Mouse (Mus musculus) G1E (cell line): Measurements from ENCODE around the gene Mtmr12. TPM values are rescaled to one million over a fixed set of nuclear protein-coding genes. Genes with fewer than 3 reads are reported as not detected.

Experiments used
- ATAC-seq: 2 replicates; pipeline ENCODE4 v1.8.0; 2016; ENCODE audit warnings: mild to moderate bottlenecking; ENCODE audit not compliant: insufficient number of reproducible peaks, poor library complexity, low FRiP score, severe bottlenecking; ENCODE audit errors: extremely low read depth
- DNase-seq: peaks from one replicate; pipeline ENCODE4 v3.0.0; 2012; ENCODE audit warnings: low spot score
- H3K27me3 ChIP-seq: 2 replicates; pipeline ENCODE4 v1.6.1; 2012; ENCODE audit warnings: mild to moderate bottlenecking, low read length, inconsistent platforms; ENCODE audit not compliant: insufficient read depth
- H3K36me3 ChIP-seq: replicated peaks from 2 replicates; pipeline ENCODE3; 2012; ENCODE audit warnings: mild to moderate bottlenecking, inconsistent platforms
- H3K4me1 ChIP-seq: 2 replicates; pipeline ENCODE4 v1.6.1; 2012; ENCODE audit warnings: low read depth, low read length, inconsistent platforms, mixed read lengths; ENCODE audit not compliant: insufficient read depth
- H3K4me3 ChIP-seq: 2 replicates; pipeline ENCODE4 v1.5.1; 2012; ENCODE audit warnings: low read depth, mild to moderate bottlenecking, inconsistent platforms, low read length, moderate library complexity, mixed read lengths
- H3K9me3 ChIP-seq: replicated peaks from 2 replicates; pipeline ENCODE4 v1.6.1; 2012; ENCODE audit warnings: inconsistent platforms
- CTCF ChIP-seq: IDR thresholded peaks from 2 replicates; pipeline ENCODE4 v1.5.1; 2012; ENCODE audit warnings: low read depth, low read length, inconsistent platforms, mixed read lengths
- GATA1 ChIP-seq: IDR thresholded peaks from 2 replicates; pipeline ENCODE4 v1.6.1; 2012; ENCODE audit warnings: borderline replicate concordance, low read length, inconsistent platforms, mixed read lengths
- GATA2 ChIP-seq: IDR thresholded peaks from 2 replicates; pipeline ENCODE4 v1.6.1; 2012; ENCODE audit warnings: low read depth, low read length, inconsistent platforms, borderline replicate concordance
- POLR2AphosphoS5 ChIP-seq: IDR thresholded peaks from 2 replicates; pipeline ENCODE4 v1.6.1; 2012; ENCODE audit warnings: low read depth, low read length, inconsistent platforms; ENCODE audit not compliant: insufficient replicate concordance
- TAL1 ChIP-seq: conservative IDR thresholded peaks from 2 replicates; pipeline ENCODE4 v1.6.1; 2012; ENCODE audit warnings: low read depth, low read length, inconsistent platforms, mixed read lengths
- polyA plus RNA-seq: library from polyadenylated mRNA; stranded (reverse); fragments of >175 nt; gene quantifications from 2 replicates; pipeline ENCODE4 v1.2.3, GENCODE M21; 2012
- total RNA-seq, 2 experiments: library from RNA; stranded (forward) in 1 of 2; stranded (reverse) in 1 of 2; fragments of 200-1000 nt in 1 of 2; fragments of >200 nt in 1 of 2; fragmentation: Nextera tagmentation in 1 of 2; gene quantifications; 2 replicates each; pipeline ENCODE4 v1.2.3; 2014 to 2017

Gene Mtmr12
- total and polyA plus RNA-seq, 3 experiments, result 7.9 to 29.0 (median 25.7) TPM

DNA sequence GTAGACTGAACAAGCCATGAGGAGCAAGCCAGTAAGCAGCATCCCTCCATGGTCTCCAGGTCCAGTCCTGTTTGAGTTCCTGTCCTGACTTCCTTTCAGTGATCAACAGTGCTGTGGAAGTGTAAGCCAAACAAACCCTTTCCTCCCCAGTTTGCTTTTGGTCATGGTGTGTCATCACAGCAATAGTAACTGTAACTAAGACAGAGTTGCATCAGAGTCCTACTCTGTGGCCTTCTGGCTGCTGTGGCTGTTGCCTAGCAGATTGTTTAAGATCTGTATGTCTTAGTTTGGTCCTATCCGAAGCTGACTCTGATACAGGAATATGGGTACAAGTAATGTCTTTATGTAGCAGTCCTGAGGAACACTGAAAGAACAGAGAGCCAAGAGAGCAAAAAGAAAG is 75.0 kb downstream of the Mtmr12 start:
- H3K27me3 ChIP-seq, result no peaks in the 10 kb centered on the region
- H3K4me1 ChIP-seq, result peaks cover 8% of the 10 kb centered on the region
- no peaks in the 10 kb centered on the region for H3K36me3 ChIP-seq
- DNase-seq (no peak), ATAC-seq (no peak)
- no peak overlapping the region for H3K4me3 ChIP-seq
- no peak for TF ChIP-seq POLR2AphosphoS5
- no peak for TF ChIP-seq GATA2
- no peak for TF ChIP-seq GATA1
- no peak for TF ChIP-seq CTCF
- peaks cover 2% of the 10 kb centered on the region; the same call in 1 of the 2 replicates for H3K9me3 ChIP-seq

DNA sequence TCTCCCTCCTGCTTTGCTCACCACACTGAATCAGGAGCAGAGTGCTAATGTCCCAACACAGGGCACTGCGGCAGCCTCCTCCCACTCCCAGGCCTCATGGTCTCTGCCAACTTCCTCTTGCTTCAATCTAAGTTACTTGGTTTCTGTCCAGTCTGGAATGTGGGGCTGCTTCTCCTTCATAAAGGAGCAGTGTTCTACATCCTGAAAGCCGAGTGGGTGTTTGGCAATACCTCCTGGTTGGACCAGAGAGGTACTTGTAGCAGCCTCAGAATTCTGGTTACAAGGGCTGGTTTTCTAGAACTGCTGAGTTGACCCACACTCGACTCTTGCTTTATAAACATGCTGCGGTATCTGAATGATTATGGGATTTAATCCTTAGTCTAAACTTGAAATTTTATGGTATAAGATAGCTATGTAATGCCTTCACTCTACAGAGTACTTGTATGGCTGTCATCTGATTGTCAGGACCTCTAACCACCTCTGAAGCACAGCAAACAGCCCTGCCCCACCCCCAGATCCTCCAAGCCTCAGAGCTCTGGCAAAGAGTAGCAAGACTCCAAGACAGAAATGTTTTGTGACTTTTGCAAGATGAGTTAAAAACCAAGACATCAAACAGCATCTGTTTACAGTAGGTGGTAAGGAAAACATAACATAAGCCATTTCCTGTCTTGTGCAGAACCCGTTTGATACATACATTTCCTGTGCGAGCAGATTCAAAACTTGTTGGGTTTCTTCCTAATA is 80.1 kb downstream of the Mtmr12 start:
- H3K4me3 ChIP-seq, result no peak overlapping the region
- no peak for ATAC-seq
- H3K27me3 ChIP-seq, result no peaks in the 10 kb centered on the region
- TF ChIP-seq POLR2AphosphoS5 (no peak), TAL1 (no peak), CTCF (no peak), GATA2 (no peak), GATA1 (no peak)
- DNase-seq, result no peak
- no peaks in the 10 kb centered on the region for H3K36me3 ChIP-seq
- H3K9me3 ChIP-seq, result peaks cover 2% of the 10 kb centered on the region; the same call in 1 of the 2 replicates
- H3K4me1 ChIP-seq, result peaks cover 3% of the 10 kb centered on the region; the same call in 1 of the 2 replicates

DNA sequence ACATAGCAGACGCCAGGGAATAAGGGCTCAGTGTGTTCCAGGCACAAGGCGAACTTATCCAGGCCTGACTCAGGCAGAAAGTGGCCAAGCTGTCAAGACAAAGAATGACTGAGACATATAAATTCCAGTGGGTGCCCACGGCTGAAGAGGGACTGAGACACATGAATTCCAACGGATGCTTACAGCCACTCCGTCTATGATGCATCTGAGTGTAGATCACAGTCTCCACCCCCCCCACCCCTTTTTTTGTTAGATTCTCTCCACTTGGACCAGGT is 80.6 kb downstream of the Mtmr12 start:
- TF ChIP-seq GATA1, result no peak
- no peak for TF ChIP-seq CTCF
- TF ChIP-seq POLR2AphosphoS5, result no peak
- no peak for TF ChIP-seq GATA2
- no peak for TF ChIP-seq TAL1
- ATAC-seq, result no peak
- peaks cover 2% of the 10 kb centered on the region; the same call in 1 of the 2 replicates for H3K9me3 ChIP-seq
- H3K36me3 ChIP-seq, result no peaks in the 10 kb centered on the region
- DNase-seq, result no peak
- no peak overlapping the region for H3K4me3 ChIP-seq
- peaks cover 8% of the 10 kb centered on the region for H3K4me1 ChIP-seq
- no peaks in the 10 kb centered on the region for H3K27me3 ChIP-seq

DNA sequence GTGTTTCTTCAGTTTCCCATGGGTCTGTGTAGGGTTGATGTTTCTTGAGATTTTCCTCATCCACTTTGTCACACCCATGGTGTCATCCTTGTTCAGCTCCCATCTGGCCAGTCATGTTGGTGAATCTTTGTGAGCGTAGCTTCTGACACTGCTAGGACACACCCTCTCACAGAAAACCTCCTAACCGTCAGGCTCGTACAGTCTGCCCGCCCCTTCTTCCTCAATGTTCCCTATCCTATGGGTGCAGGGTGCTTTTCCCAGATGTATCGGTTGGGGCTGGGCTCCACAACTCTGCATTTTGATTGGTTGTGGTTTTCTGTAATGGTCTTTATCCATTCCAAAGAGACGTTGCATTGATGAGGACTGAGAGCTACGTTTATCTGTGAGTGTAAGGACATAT is 85.5 kb downstream of the Mtmr12 start:
- H3K27me3 ChIP-seq, result peaks cover 9% of the 10 kb centered on the region
- no peaks in the 10 kb centered on the region for H3K9me3 ChIP-seq
- no peak for TF ChIP-seq CTCF
- no peak for TF ChIP-seq TAL1
- no peak for TF ChIP-seq GATA2
- no peak for TF ChIP-seq POLR2AphosphoS5
- TF ChIP-seq GATA1, result no peak
- DNase-seq (no peak), ATAC-seq (no peak)
- no peak overlapping the region for H3K4me3 ChIP-seq
- H3K36me3 ChIP-seq, result no peaks in the 10 kb centered on the region
- H3K4me1 ChIP-seq, result peaks cover 10% of the 10 kb centered on the region

DNA sequence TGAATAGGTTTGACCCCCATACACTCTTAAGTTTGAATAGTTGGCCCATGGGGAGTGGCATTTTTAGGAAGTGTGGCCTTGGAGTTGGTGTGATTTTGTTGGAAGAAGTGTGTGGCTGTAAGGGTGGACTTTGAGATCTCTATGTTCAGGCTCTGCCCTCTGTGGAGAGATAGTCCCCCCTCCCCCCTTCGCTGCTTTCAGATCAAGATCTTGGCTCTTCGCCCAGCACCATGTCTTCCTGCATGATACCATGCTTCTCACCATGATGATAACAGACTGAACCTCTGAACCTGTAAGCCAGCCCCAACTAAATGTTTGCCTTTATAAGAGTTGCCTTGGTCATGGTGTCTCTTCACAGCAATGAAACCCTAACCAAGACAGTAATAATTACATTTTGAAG is 86.9 kb downstream of the Mtmr12 start:
- Histone ChIP-seq H3K36me3 (no peaks in the 10 kb centered on the region), H3K4me3 (no peak overlapping the region), H3K27me3 (peaks cover 9% of the 10 kb centered on the region), H3K4me1 (peaks cover 10% of the 10 kb centered on the region), H3K9me3 (no peaks in the 10 kb centered on the region)
- DNase-seq, result no peak
- no peak for ATAC-seq
- TF ChIP-seq TAL1, result no peak
- no peak for TF ChIP-seq GATA2
- TF ChIP-seq POLR2AphosphoS5, result no peak
- TF ChIP-seq GATA1, result no peak
- TF ChIP-seq CTCF, result no peak

DNA sequence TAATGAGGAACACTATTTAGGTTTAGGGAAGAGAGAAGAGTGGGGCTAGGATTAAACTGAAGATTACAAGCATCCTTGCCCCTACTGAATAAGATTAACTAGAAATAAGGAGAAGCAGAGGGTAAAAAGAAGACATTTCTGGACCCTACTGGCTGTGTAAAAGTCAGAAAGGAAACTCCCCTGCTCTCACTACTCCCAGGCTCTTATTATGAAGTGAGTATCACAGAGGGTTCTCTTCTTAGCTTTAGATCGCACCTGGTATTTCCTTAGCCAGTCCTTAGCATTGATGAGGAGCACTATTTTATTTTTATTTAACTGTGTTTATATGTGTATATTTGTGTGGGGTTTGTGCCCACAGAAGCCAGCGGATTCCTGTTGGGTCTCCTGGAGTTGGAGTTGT is 91.4 kb downstream of the Mtmr12 start:
- no peak for DNase-seq
- H3K9me3 ChIP-seq, result no peaks in the 10 kb centered on the region
- TF ChIP-seq TAL1 (no peak), POLR2AphosphoS5 (no peak), GATA1 (no peak), CTCF (no peak), GATA2 (no peak)
- peaks cover 9% of the 10 kb centered on the region for H3K27me3 ChIP-seq
- H3K4me3 ChIP-seq, result no peak overlapping the region
- H3K4me1 ChIP-seq, result peaks cover 6% of the 10 kb centered on the region
- no peak for ATAC-seq
- no peaks in the 10 kb centered on the region for H3K36me3 ChIP-seq
